Mouse (Mus musculus): Measurements from ENCODE around the gene Amd1. TPM values are rescaled to one million over a fixed set of nuclear protein-coding genes. Genes with fewer than 3 reads are reported as not detected.

Amd1 gene
- 35.4 and 36.6 TPM in 2 replicates for polyA plus RNA-seq (2015; fragmentation: Nextera tagmentation; extraction: Ambion mirVana)

GRCm38 (mm10) chr10:40302140-40302985, at the start of gene Amd1:
Amd1 (minus strand) TSS chr10:40302186.

GRCm38 (mm10) chr10:40339351-40339964, 37.5 kb upstream of the Amd1 start, which contains the start of gene Cdk19:
Cdk19 (plus strand) TSS chr10:40339564.

GRCm38 (mm10) chr10:40257414-40258255, 44.4 kb downstream of the Amd1 start, which contains the start of gene Gtf3c6:
Gtf3c6 (minus strand) TSS chr10:40258108.

GRCm38 (mm10) chr10:40246374-40247165, 55.4 kb downstream of the Amd1 start, which contains the start of gene Rpf2:
Rpf2 (minus strand) TSS chr10:40247036.

Other genes starting within 250 kb of the Amd1 start
- 1.4 and 1.5 TPM in 2 replicates for gene Slc16a10, start 159.9 kb downstream of the Amd1 start, polyA plus RNA-seq (2015; fragmentation: Nextera tagmentation; extraction: Ambion mirVana)
- 50.7 and 54.6 TPM in 2 replicates for gene Rpf2, start 55.1 kb downstream of the Amd1 start, polyA plus RNA-seq (2015; fragmentation: Nextera tagmentation; extraction: Ambion mirVana)
- 51.4 and 61.5 TPM in 2 replicates for gene Gtf3c6, start 44.1 kb downstream of the Amd1 start, polyA plus RNA-seq (2015; fragmentation: Nextera tagmentation; extraction: Ambion mirVana)
- gene Cdk19, start 37.4 kb upstream of the Amd1 start, polyA plus RNA-seq (2015; fragmentation: Nextera tagmentation; extraction: Ambion mirVana) = 5.9 and 6.2 TPM in 2 replicates